Mouse (Mus musculus) gastrocnemius, adult 18-20 months (tissue): Measurements from ENCODE around the gene Trim15. TPM values are rescaled to one million over a fixed set of nuclear protein-coding genes. Genes with fewer than 3 reads are reported as not detected.
A peak's percentile ranks its signal among the peaks of the same experiment; 100 is the strongest.

Experiments used
- DNase-seq: peaks from one replicate; pipeline ENCODE4 v3.0.0; 2021; ENCODE audit warnings: low spot score
- total RNA-seq, 2 experiments: library from RNA; stranded (reverse); gene quantifications; 2 replicates each; pipeline ENCODE4 v1.2.3; 2021

Trim15 gene
- total RNA-seq, 2 experiments from 2014 or later, result not detected

DNA sequence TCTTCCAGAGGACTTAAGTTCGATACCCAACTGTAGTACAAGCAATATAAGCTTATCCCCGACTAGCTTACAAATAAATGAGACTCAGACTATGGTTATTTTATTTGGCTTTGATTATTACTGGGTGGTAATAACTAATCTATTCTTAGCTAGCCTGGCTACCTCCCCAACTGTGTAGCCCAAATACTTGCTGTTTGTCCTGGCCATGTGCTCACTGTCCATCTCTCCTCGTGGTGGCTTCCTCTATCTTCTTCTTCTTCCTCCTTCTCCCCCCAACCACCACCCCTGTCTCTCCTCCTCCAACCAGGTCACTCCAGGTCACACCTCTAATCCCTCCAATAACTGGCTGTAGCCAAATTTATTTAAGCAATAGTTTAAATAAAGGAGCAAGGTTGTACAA lies 36.5 kb downstream of the Trim15 start:
- no peak for DNase-seq

- no peak for DNase-seq
Measured at GRCm38 (mm10) chr17:36828488-36828887, 38.5 kb downstream of the Trim15 start.

DNA sequence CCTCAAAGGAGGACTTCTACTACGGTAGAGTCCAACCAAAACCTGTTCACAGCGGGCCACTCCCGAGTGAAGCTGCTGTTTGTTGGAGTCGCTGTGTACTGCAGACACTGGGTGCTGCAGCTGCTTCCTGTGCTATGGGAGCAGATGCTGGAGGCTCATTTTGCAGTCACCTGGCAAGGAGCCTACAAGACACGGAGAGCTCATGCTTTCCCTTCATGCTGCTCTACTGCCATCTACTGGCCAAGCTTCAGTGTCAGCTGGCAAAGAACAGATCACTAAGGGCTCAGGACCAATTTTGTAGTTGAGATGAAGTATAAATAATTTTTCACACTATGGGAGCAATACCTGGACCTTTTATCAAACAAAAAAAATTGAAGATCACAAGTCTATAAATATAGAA lies 41.0 kb downstream of the Trim15 start:
- peak; percentile 96 for DNase-seq

- DNase-seq, result no peak
Measured at GRCm38 (mm10) chr17:36825525-36825924, 41.5 kb downstream of the Trim15 start.

DNA sequence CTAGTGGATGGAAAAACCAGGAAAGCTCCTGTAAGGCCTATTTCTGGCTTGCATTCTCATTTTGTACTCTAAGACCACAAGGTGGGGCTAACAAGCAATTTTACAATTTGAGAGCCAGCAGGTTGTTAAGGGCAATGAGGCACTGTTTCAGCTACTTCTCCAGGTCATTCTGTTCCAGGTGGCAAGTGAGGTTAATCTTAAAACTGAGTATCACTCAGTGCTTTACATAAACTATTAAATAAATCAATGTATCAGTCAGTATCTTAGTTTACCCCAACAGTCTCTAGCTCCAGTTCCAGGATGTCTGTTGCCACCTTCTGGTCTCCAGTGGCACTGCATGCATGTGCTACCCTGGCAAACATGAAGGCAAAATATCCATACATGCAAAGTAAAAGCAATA lies 43.0 kb downstream of the Trim15 start:
- peak; percentile 44 for DNase-seq

GRCm38 (mm10) chr17:36811871-36812270 lies 55.1 kb downstream of the Trim15 start, which contains the start of gene H2-M10.6:
H2-M10.6 (plus strand) TSS chr17:36812171.
- no peak for DNase-seq

Other genes starting within 250 kb of the Trim15 start
- gene H2-M9, start 224.5 kb downstream of the Trim15 start, total RNA-seq, result not detected
- not detected for gene H2-M1, start 195.0 kb downstream of the Trim15 start, total RNA-seq
- not detected for gene H2-M10.5, start 94.3 kb downstream of the Trim15 start, total RNA-seq
- not detected for gene H2-M10.6, start 55.0 kb downstream of the Trim15 start, total RNA-seq
- gene Trim26, start 30.1 kb downstream of the Trim15 start, total RNA-seq, result 10 to 100 TPM; 18.4 to 18.7 TPM
- not detected for gene Trim10, start 2.4 kb upstream of the Trim15 start, total RNA-seq
- gene Trim40, start 22.9 kb upstream of the Trim15 start, total RNA-seq, result not detected
- gene Trim31, start 30.9 kb upstream of the Trim15 start, total RNA-seq, result not detected
- gene Rnf39, start 75.7 kb upstream of the Trim15 start, total RNA-seq, result under 1 TPM; 0.23 to 0.24 TPM
- gene Ppp1r11, start 84.5 kb upstream of the Trim15 start, total RNA-seq, result 10 to 100 TPM; 58.9 to 65.9 TPM
- gene Znrd1, start 91.3 kb upstream of the Trim15 start, total RNA-seq, result 10 to 100 TPM; 21.9 to 22.1 TPM
- gene Znrd1as, start 91.4 kb upstream of the Trim15 start, total RNA-seq, result 10 to 100 TPM; 26.5 to 26.6 TPM
- under 1 TPM in 1 of 2 experiments, not detected in 1; 0.37 TPM for gene 2410137M14Rik, start 114.0 kb upstream of the Trim15 start, total RNA-seq
- gene H2-M5, start 122.3 kb upstream of the Trim15 start, total RNA-seq, result not detected
- gene Zfp57, start 134.0 kb upstream of the Trim15 start, total RNA-seq, result not detected
- gene Mog, start 156.2 kb upstream of the Trim15 start, total RNA-seq, result not detected
- 1 to 10 TPM; 5.5 to 8.2 TPM for gene Gabbr1, start 178.8 kb upstream of the Trim15 start, total RNA-seq
- gene Olfr90, start 221.3 kb upstream of the Trim15 start, total RNA-seq, result not detected
- gene Olfr91, start 231.1 kb upstream of the Trim15 start, total RNA-seq, result not detected